Mouse (Mus musculus) erythroblast, adult 5-6 weeks (primary cell): ENCODE results near the gene Dstn. TPM values are rescaled to one million over a fixed set of nuclear protein-coding genes. Genes with fewer than 3 reads are reported as not detected.

Experiments
- ATAC-seq: replicated peaks from 2 replicates; pipeline ENCODE4 v1.8.0; 2016; ENCODE audit warnings: moderate number of reproducible peaks, mild to moderate bottlenecking, moderate TSS enrichment, inconsistent platforms; ENCODE audit not compliant: poor library complexity, low FRiP score, severe bottlenecking
- total RNA-seq, 2 experiments: library from RNA; stranded (forward) in 1 of 2; stranded (reverse) in 1 of 2; fragments of 150-400 nt in 1 of 2; fragments of 200-764, 138-1000 nt in 1 of 2; gene quantifications; 2 replicates each; pipeline versions ENCODE4 v1.2.3 to v1.2.4; 2015 to 2017; ENCODE audit warnings: low replicate concordance in 2 of 2

The Dstn gene
- total RNA-seq, 2 experiments from 2014 or later: 153 to 176 TPM

GRCm38 (mm10) chr2:143914221-143914620 is 899 bp upstream of the Dstn start:
- no peak for ATAC-seq

DNA sequence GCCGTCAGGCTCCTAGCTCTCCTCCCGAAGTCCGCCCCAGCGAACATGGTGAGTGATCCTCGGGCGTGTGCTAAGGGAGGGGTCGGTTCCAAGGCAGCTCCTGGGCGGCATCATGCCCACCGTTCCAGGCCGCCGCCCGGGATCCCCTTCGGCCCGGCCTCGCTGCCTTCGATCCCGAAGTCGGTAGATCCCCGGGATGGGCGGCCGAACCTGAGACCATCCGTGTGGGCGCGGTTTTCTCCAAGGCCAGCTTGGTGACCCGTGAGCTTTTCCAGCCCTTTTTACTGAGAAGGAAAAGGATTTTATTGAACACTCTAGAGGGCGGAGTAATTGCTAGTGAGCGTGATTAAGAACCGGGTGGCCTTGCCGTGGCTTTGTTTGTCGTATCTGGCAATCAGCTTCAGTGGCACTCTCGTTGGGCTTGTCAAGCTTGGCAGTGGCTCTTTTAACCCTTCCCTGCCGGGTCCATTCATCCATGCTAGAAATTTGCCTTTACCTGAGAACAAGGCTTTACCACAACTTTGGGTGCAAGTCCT is 548 bp downstream of the Dstn start:
- ATAC-seq: peak; percentile 17

- no peak for ATAC-seq
These were observed 1.1 kb downstream of the Dstn start for GRCm38 (mm10) chr2:143916229-143916628.

DNA sequence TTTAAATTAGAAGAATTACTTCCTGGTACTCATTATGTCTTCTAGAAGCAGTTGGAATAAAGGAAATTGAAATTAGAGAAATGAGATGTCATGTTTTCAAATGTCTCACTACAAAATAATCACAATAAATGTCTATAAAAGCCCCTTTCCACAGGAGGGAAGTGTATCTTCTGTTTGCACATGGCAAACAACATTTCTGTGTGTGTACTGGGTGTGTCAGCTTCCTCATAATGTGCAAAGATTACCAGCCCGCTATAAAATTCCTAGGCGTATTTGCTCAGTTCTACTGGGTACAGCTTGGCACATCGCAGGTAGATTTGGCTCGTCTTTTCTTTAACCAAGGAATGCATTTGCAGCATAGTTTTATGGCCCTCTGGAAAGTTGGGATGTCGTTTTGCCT is 2.5 kb downstream of the Dstn start:
- ATAC-seq: no peak

GRCm38 (mm10) chr2:143918831-143919502 is 3.8 kb downstream of the Dstn start:
- no peak for ATAC-seq

DNA sequence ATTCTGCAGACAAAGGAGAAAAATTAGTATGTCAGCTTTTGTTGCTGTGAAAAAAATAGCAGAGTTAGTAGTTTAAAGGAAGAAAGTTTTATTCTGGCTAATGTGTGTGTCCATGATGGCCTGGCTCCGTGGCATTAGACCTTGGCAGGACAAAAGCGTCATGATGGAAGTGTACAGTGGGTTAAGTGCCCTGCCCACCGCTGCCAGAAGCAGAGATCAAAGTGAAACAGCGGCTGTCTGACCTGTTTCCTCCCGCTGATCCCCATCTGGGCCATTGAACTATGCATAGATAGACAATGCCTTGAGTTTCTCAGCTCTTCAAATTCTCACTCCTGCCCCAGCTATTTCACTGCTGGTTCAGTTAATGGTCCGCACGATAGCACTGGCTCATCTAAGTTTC is 9.0 kb downstream of the Dstn start:
- no peak for ATAC-seq

DNA sequence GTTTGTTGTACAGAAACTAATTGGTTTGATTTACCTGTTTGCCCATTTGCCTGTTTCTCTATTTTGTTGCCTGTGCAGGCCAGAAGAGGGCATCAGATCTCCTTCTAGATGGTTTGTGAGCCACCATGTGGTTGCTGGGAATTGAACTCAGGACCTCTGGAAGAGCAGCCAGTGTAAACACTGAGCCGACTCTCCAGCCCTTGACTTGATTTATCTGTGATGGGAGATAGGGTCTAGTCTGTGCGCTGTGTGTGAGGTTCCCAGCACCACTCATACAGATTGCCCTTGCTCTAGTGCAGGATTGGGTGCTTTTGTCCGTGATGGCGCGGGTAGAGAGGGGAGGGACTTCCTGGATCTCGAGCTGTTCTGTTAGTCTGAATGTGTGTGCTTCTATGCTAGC is 10.7 kb downstream of the Dstn start:
- ATAC-seq: no peak

- no peak for ATAC-seq
These were observed 14.6 kb downstream of the Dstn start for GRCm38 (mm10) chr2:143929607-143930311.

DNA sequence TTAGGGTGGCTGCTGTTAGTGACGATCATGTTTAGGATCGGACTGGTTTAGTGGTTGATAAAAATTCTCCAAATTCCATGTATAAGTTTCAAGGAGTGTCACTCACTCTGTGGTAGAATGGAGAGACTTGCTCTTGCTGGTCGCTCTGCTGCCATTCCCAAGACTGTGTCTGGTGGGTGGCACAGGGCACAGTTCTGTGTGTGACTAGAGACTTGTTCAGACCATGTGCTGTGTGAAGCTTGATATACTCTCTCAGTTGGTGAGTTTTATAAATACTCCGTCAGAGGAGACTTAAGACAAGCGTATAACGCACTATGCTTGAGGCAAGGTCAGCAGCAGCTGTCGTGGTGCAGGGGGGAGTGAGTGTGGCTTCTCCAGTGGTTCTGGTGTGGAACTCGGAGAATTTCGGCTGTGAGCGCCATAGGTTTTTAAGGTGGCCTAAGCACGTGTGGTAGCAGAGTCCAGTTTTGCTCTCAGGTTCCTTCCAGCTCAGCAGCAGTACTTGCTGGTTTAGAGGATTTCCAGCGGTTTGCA is 17.3 kb downstream of the Dstn start:
- no peak for ATAC-seq

DNA sequence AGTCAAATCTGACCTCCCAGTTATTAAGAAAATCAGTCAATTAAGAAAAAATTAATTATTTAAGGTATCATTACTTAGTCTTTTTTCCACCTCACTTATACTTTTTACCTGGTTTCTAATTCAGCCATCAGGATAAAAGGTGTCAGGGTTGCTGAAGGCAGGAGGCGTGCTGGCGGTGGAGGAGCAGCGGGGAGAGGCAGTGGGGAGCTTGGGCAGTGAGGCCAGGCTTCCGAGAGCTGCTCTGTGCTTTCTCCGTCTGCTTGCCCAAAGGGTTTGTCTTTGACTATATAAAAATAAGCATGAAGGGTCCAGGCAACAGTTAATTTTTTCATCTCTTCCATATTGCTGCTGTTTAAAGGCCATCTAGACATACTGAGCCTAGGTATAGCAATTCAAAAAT is 18.4 kb downstream of the Dstn start:
- no peak for ATAC-seq

- ATAC-seq: no peak
These were observed 19.3 kb downstream of the Dstn start for GRCm38 (mm10) chr2:143934439-143934838.

DNA sequence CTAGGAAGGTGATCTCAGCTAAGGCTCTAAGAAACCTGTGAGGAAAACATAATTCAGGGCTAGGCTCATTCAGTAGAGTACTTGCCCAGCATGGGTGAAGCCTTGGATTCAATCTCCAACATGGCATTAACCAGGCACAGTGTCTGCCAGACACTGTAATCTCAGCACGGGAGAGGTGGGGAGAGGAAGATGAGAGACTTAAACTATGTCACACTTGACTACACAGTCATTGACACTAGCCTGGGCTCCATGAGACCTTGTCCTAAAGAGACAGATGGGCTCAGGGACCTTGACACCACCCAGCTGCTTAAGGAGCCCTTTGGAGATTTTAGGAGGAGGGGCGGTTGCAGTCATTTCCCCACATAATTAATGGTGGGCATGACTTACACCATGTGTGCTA is 22.7 kb downstream of the Dstn start:
- ATAC-seq: no peak

DNA sequence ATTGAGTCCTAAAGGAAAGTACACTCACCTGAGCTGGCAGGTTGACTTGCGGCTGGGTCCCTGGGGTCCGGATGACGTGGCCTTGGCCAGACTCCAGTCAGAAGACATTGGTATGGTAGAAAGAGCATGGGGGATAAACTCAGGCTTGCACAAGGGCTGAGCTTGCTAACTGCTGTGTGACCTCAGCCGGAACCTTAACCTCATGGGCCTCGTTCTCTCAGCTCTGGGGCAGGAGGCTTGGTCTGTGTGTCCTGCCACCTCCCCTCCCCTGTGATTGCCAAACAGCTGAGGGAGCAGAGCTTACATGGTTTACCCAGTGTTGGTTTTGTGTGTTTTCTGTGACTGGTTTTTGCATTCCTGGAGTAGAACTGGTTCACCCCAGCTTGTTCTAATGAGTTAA is 25.3 kb downstream of the Dstn start:
- no peak for ATAC-seq

GRCm38 (mm10) chr2:143944796-143945195 is 29.7 kb downstream of the Dstn start:
- no peak for ATAC-seq

- ATAC-seq: no peak
These were observed 30.5 kb downstream of the Dstn start for GRCm38 (mm10) chr2:143945466-143946075.

- no peak for ATAC-seq
These were observed 31.3 kb downstream of the Dstn start for GRCm38 (mm10) chr2:143946399-143946798.

DNA sequence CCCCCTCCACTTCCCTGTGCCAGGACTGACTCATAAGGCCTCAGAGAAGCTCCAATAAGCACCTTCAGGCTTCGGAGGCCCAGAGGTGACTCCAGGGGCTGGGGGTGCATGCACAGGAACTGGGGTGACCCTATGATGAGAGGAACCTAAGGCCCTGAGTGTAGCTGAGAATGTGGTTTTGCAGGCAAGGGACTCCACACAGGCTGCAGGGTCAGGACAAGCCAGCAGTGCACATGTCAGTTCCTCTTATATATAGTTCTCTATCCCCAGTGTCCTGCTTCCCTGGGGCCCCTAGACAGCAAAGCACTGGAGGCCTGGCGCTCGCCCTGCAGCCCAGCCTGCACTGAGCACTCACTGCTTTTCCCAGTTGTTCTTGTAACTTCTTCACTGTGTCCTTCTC is 32.9 kb downstream of the Dstn start:
- ATAC-seq: no peak

DNA sequence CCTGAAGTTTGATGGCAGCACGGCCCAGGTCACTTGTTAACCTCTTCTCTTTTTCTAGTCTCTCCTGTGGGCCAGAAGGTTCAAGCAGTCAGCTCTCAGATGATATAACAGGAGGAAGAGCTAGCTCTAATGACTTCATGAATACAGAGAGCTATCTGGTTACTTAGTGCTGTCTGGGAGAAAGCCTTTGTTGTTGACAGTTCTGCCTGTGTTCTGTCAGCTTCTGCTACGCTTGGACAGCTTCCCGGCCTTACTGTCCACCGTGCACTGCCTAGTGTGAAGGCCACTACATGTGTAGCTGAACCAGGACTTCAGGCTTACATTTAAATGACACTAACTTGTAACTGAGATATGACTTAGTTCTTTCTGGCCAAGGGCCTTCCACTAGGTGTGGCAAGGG is 33.3 kb downstream of the Dstn start:
- ATAC-seq: no peak

DNA sequence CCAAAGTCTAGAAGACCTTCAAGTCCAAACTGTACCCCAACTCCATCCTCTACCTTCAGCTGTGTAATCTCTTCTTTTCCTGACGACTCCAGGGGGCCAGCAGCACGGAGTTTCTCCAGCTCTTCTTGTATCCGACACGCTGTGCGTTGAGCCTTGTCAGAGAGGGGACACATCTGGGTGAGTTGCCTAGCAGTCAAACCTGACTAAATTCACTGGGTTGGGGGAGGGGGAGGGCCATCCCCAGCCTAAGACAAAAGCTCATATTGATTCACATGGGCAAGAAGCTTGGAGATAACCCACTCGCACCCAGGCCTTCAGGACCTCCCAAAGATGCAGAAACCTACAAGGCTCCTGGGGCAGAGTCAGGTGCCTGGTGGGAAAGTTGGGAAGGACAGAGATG is 34.1 kb downstream of the Dstn start:
- ATAC-seq: no peak

GRCm38 (mm10) chr2:143950290-143951027 is 35.3 kb downstream of the Dstn start:
- no peak for ATAC-seq
